Mouse (Mus musculus) ovary, postnatal 36 days (tissue): ENCODE measurements around the gene Cps1.

Experiments
- DNase-seq: peaks from one replicate; pipeline ENCODE4 v3.0.0; 2022; ENCODE audit warnings: low spot score, mixed read lengths

The Cps1 gene

GRCm38 (mm10) chr1:67235468-67236217 is 112.8 kb downstream of the Cps1 start:
- no peak for DNase-seq

- DNase-seq = no peak
Observed at GRCm38 (mm10) chr1:67238446-67238845, 115.6 kb downstream of the Cps1 start.

- DNase-seq = no peak
Observed at GRCm38 (mm10) chr1:67238941-67239340, 116.1 kb downstream of the Cps1 start.

- no peak for DNase-seq
Observed at GRCm38 (mm10) chr1:67265222-67265621, 142.4 kb downstream of the Cps1 start.

- DNase-seq = no peak
Observed at GRCm38 (mm10) chr1:67267972-67268371, 145.1 kb downstream of the Cps1 start.

GRCm38 (mm10) chr1:67268450-67268849 is 145.6 kb downstream of the Cps1 start:
- no peak for DNase-seq

GRCm38 (mm10) chr1:67276270-67276669 is 153.4 kb downstream of the Cps1 start:
- DNase-seq = no peak
